Mouse (Mus musculus) heart, embryonic 11.5 days (tissue): ENCODE data around the gene Mtmr11. TPM values are rescaled to one million over a fixed set of nuclear protein-coding genes. Genes with fewer than 3 reads are reported as not detected.
A peak's percentile ranks its signal among the peaks of the same experiment; 100 is the strongest.

Source experiments
- ATAC-seq: fragments of 200-750 bp; cut with Nextera tagmentation; replicated peaks from 2 replicates; pipeline ENCODE4 v1.8.0; 2017; ENCODE audit warnings: moderate library complexity; ENCODE audit not compliant: insufficient number of reproducible peaks, low FRiP score, low TSS enrichment
- H3K27ac ChIP-seq: fragments of 300-500 bp; sonication (generic); 2 replicates; pipeline ENCODE4 v1.5.1; 2014; ENCODE audit warnings: mild to moderate bottlenecking, low read depth, low read length
- H3K27me3 ChIP-seq: fragments of 300-500 bp; sonication (generic); 2 replicates; pipeline ENCODE4 v1.6.1; 2014; ENCODE audit warnings: mild to moderate bottlenecking, low read length, mixed read lengths; ENCODE audit not compliant: control insufficient read depth, insufficient read depth
- H3K36me3 ChIP-seq: fragments of 300-500 bp; sonication (generic); 2 replicates; pipeline ENCODE4 v1.6.1; 2014; ENCODE audit warnings: mild to moderate bottlenecking, low read length, moderate library complexity, mixed read lengths; ENCODE audit not compliant: control insufficient read depth, insufficient read depth
- H3K4me1 ChIP-seq: fragments of 300-500 bp; sonication (generic); 2 replicates; pipeline ENCODE4 v1.6.1; 2014; ENCODE audit warnings: low read length; ENCODE audit not compliant: control insufficient read depth, insufficient read depth
- H3K4me2 ChIP-seq: fragments of 300-500 bp; sonication (generic); 2 replicates; pipeline ENCODE4 v1.6.1; 2014; ENCODE audit warnings: mild to moderate bottlenecking, moderate library complexity
- H3K4me3 ChIP-seq: fragments of 300-500 bp; sonication (generic); 2 replicates; pipeline ENCODE4 v1.5.1; 2014; ENCODE audit warnings: low read depth, low read length
- H3K9ac ChIP-seq: fragments of 300-500 bp; sonication (generic); 2 replicates; pipeline ENCODE4 v1.6.1; 2014; ENCODE audit warnings: mild to moderate bottlenecking, low read depth, low read length, moderate library complexity
- H3K9me3 ChIP-seq: fragments of 300-500 bp; sonication (generic); replicated peaks from 2 replicates; pipeline ENCODE4 v1.6.1; 2016; ENCODE audit warnings: low read length; ENCODE audit not compliant: control insufficient read depth
- WGBS: fragments of 180-500 bp; shearing (Covaris S2); extraction: QIAGEN DNeasy Blood & Tissue Kit; methylation state at CpG from one replicate; pipeline ENCODE4 v1.1.7; 2014; ENCODE audit not compliant: insufficient replicate concordance; 5-methylcytosine and 5-hydroxymethylcytosine counted together
- polyA plus RNA-seq: library from polyadenylated mRNA; unstranded; fragments of >200 nt; fragmentation: Nextera tagmentation; extraction: Ambion mirVana; gene quantifications from 2 replicates; pipeline ENCODE4 v1.2.1, GENCODE M21; 2014

The Mtmr11 gene
- polyA plus RNA-seq = 8.6 and 10.4 TPM in 2 replicates

DNA sequence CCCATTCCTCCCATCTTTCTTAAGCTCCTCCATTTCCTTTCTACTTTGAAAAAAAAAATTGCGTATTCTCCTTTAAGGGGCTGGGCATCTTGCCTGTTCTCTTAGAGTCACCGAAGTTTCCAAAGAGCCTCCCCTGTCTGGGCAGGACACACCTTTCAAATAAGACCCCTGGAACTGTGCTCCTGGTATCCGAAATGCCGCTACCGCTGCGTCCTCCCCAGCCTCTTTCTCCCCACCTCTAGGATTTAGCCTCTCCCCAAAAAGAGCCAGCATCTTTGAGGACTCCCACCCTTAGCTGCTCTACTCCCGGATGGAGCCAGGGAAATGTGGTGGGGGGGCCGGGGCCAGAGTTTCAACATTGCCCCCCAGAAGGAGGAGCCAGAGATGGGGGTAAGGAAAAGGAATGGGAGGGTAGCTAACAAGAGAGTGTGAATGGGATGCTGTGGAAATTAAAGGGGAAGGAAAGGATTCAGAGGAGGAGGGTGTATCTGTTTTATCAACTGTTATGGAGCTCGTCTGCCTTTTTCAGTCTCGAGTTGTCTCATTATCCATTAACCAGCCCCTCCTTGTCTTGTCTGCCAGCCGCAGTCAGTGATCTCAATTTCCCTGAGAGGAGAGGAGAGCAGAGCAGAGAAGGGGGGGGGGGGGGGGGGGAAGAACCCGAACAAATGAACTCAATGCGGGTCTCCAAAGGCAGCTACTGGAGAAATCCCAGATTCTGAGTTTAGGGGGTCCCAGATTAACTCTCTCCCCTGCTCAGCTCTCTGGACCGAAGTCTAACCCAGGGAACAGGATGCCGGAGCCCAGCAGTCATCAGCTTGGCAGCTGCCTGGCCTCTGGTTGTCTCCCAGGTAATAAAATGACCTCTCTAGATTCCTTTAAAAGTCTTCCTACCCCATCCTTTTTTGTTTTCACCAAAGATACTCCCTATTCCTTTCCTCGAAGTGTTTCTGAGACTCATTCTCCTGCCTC, at the start of gene Mtmr11:
TSS of gene Mtmr11 (plus strand) at position 136 of the 972 bp plus-strand sequence.
- 10% methylated on average over 16 of the region's 16 CpGs for WGBS
- H3K27me3 ChIP-seq = no peaks in the 10 kb centered on the region
- H3K4me2 ChIP-seq = peak within 1 kb of the TSS; percentile 86
- no peaks in the 10 kb centered on the region for H3K36me3 ChIP-seq
- H3K27ac ChIP-seq = peak within 1 kb of the TSS; percentile 70
- peak within 1 kb of the TSS; percentile 65 for H3K9ac ChIP-seq
- no peak for ATAC-seq
- H3K9me3 ChIP-seq = no peaks in the 10 kb centered on the region
- H3K4me3 ChIP-seq = peak within 1 kb of the TSS; percentile 44
- peaks cover 18% of the 10 kb centered on the region for H3K4me1 ChIP-seq

DNA sequence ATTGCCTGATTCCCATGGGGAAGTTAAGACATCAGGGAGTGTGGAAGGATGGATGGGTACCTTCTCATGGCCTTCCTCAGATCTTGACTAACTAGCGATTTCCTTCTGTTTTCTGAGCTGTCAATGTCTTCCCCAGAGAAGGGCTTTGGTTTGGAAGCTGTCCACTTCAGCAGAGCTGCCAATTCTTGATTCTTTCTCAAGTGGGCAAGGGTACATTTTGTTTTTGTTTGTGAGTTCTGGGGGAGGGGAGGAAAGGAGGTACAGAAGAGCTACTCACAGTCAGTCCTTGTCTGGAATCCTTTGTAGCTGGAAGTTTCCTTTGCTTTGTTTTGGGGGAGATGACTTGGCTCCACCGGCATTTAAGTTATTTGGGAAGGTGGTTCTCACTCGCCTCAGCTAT, 48.6 kb upstream of the Mtmr11 start:
- Histone ChIP-seq H3K4me3 (no peak overlapping the region), H3K36me3 (no peaks in the 10 kb centered on the region; the same call in 1 of the 2 replicates), H3K27me3 (no peaks in the 10 kb centered on the region), H3K4me2 (no peak overlapping the region), H3K4me1 (peaks cover 9% of the 10 kb centered on the region; the same call in 1 of the 2 replicates), H3K9me3 (no peaks in the 10 kb centered on the region), H3K27ac (no peak overlapping the region), H3K9ac (no peak overlapping the region)
- ATAC-seq = no peak
- 34% methylated on average over 3 of the region's 3 CpGs for WGBS

- Histone ChIP-seq H3K36me3 (no peaks in the 10 kb centered on the region), H3K27me3 (no peaks in the 10 kb centered on the region), H3K9me3 (no peaks in the 10 kb centered on the region), H3K27ac (no peak overlapping the region), H3K4me3 (no peak overlapping the region), H3K9ac (no peak overlapping the region), H3K4me1 (peaks cover 6% of the 10 kb centered on the region; the same call in 1 of the 2 replicates), H3K4me2 (no peak overlapping the region)
- 80% methylated on average over 2 of the region's 2 CpGs for WGBS
- ATAC-seq = no peak
These were observed 43.7 kb upstream of the Mtmr11 start for GRCm38 (mm10) chr3:96118142-96118541.

DNA sequence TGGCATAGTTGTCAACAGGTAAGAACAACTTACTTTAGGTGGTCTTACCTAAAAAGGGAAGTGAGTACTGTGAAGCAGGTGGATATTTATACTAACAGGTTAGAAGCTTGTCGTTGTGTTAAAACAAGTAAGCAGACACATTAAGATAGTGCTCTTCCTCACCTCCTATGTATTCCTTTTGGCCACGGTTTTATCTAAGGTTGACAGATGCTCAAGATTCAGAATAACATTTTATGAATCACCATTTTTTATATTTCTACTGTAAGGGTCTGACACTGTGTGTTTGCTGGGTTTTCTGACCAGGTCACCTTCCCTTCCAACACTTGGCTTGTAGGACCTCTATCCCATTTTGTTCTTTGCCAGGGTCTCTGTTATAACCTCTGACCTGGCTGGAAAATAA, 43.1 kb upstream of the Mtmr11 start:
- no peak for ATAC-seq
- WGBS = 95% methylated on average over 2 of the region's 2 CpGs
- H3K4me1 ChIP-seq = peaks cover under 1% of the 10 kb centered on the region; the same call in 1 of the 2 replicates
- no peaks in the 10 kb centered on the region for H3K36me3 ChIP-seq
- no peak overlapping the region for H3K9ac ChIP-seq
- H3K4me2 ChIP-seq = no peak overlapping the region
- H3K4me3 ChIP-seq = no peak overlapping the region
- no peak overlapping the region for H3K27ac ChIP-seq
- no peaks in the 10 kb centered on the region for H3K27me3 ChIP-seq
- H3K9me3 ChIP-seq = no peaks in the 10 kb centered on the region

- Histone ChIP-seq H3K4me1 (peaks cover 11% of the 10 kb centered on the region; the same call in 1 of the 2 replicates), H3K36me3 (no peaks in the 10 kb centered on the region), H3K9ac (no peak overlapping the region), H3K27me3 (no peaks in the 10 kb centered on the region), H3K4me3 (no peak overlapping the region), H3K9me3 (no peaks in the 10 kb centered on the region), H3K27ac (no peak overlapping the region), H3K4me2 (no peak overlapping the region)
- no peak for ATAC-seq
- 84% methylated on average over 5 of the region's 5 CpGs for WGBS
These were observed 37.6 kb upstream of the Mtmr11 start for GRCm38 (mm10) chr3:96124235-96124634.

DNA sequence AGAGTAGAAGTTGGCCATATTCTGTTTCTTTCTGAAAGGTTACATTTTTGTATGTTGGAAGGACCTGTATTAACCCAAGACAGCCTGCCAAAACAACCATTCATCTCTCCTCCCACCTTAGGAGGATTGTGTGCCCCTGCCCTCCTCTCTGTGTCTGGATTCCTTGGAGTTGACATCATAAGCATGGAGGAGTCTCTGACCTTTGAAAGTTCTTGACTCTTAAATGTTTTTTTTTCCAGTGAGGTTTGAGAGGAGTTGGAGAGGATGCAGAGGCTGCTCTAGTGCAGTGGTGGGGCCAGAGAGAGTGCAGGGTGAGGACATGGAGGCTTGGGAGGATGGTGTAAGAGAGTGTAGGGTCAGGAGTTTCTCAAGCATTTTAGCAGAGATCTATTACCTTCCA, 33.7 kb upstream of the Mtmr11 start:
- no peak; the same call in 1 of the 2 replicates for ATAC-seq
- no peak overlapping the region for H3K4me2 ChIP-seq
- H3K4me3 ChIP-seq = no peak overlapping the region
- no peaks in the 10 kb centered on the region for H3K36me3 ChIP-seq
- H3K9ac ChIP-seq = no peak overlapping the region
- H3K4me1 ChIP-seq = peaks cover 19% of the 10 kb centered on the region; the same call in 1 of the 2 replicates
- no peak overlapping the region for H3K27ac ChIP-seq
- H3K27me3 ChIP-seq = no peaks in the 10 kb centered on the region
- no peaks in the 10 kb centered on the region for H3K9me3 ChIP-seq

DNA sequence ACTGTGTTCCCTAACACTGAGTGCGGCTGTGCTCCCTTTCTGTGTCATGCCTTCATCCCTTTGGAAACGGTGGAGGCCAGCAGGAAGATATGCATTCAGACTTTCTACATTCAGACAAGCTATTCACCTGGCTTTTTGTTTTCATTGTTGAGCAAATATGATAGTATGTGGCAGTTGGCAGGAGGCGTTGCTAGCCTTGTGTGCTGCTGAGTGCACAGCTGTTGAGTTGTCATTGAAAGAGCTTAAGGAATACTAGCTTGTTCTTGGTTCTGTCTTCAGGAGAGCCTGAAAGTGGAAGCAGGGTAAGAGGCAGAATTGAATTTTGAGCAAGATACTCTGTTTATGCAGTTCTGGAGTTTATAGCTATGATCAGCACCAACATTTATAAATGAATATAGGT, 29.3 kb upstream of the Mtmr11 start:
- H3K27me3 ChIP-seq = no peaks in the 10 kb centered on the region
- WGBS = 81% methylated on average over 3 of the region's 3 CpGs
- no peaks in the 10 kb centered on the region for H3K9me3 ChIP-seq
- no peak overlapping the region for H3K4me3 ChIP-seq
- H3K4me1 ChIP-seq = peaks cover 19% of the 10 kb centered on the region; the same call in 1 of the 2 replicates
- H3K36me3 ChIP-seq = no peaks in the 10 kb centered on the region
- no peak for ATAC-seq
- no peak overlapping the region for H3K27ac ChIP-seq
- no peak overlapping the region for H3K4me2 ChIP-seq
- no peak overlapping the region for H3K9ac ChIP-seq

GRCm38 (mm10) chr3:96133327-96133905, 28.4 kb upstream of the Mtmr11 start:
- Histone ChIP-seq H3K36me3 (no peaks in the 10 kb centered on the region), H3K9ac (no peak overlapping the region), H3K27ac (no peak overlapping the region), H3K27me3 (no peaks in the 10 kb centered on the region), H3K4me2 (no peak overlapping the region), H3K4me3 (no peak overlapping the region), H3K4me1 (peaks cover 14% of the 10 kb centered on the region; the same call in 1 of the 2 replicates), H3K9me3 (no peaks in the 10 kb centered on the region)
- 63% methylated on average over 11 of the region's 11 CpGs for WGBS
- ATAC-seq = no peak
